Mouse (Mus musculus) lung, postnatal 0 days (tissue): ENCODE data around the gene Tecpr1. TPM values are rescaled to one million over a fixed set of nuclear protein-coding genes. Genes with fewer than 3 reads are reported as not detected.
A peak's percentile ranks its signal among the peaks of the same experiment; 100 is the strongest.

Source experiments
- ATAC-seq: fragments of 200-750 bp; cut with Nextera tagmentation; 2 replicates; pipeline ENCODE4 v1.8.0; 2017; ENCODE audit warnings: moderate library complexity
- DNase-seq: peaks from one replicate; pipeline ENCODE4 v3.0.0-alpha.2; 2016; ENCODE audit warnings: low spot score
- H3K27ac ChIP-seq: fragments of 300-500 bp; sonication (generic); 2 replicates; pipeline ENCODE4 v1.5.1; 2014; ENCODE audit warnings: antibody characterized with exemption, mild to moderate bottlenecking, low read length, mixed read lengths
- H3K27me3 ChIP-seq: fragments of 300-500 bp; sonication (generic); replicated peaks from 2 replicates; pipeline ENCODE4 v1.6.1; 2014; ENCODE audit warnings: low read length, mixed read lengths; ENCODE audit not compliant: insufficient read depth
- H3K36me3 ChIP-seq: fragments of 300-500 bp; sonication (generic); 2 replicates; pipeline ENCODE4 v1.6.1; 2014; ENCODE audit warnings: low read length, mixed read lengths; ENCODE audit not compliant: insufficient read depth
- H3K4me1 ChIP-seq: fragments of 300-500 bp; sonication (generic); 2 replicates; pipeline ENCODE4 v1.6.1; 2014; ENCODE audit warnings: antibody characterized with exemption, low read depth, low read length, mixed read lengths; ENCODE audit not compliant: insufficient read depth
- H3K4me2 ChIP-seq: fragments of 300-500 bp; sonication (generic); replicated peaks from 2 replicates; pipeline ENCODE4 v1.6.1; 2014; ENCODE audit warnings: low read depth, mild to moderate bottlenecking, low read length, moderate library complexity, mixed read lengths
- H3K4me3 ChIP-seq: fragments of 300-500 bp; sonication (generic); 2 replicates; pipeline ENCODE4 v1.5.1; 2014; ENCODE audit warnings: low read depth, low read length
- H3K9ac ChIP-seq: fragments of 300-500 bp; sonication (generic); replicated peaks from 2 replicates; pipeline ENCODE4 v1.6.1; 2014; ENCODE audit warnings: low read depth, mild to moderate bottlenecking
- H3K9me3 ChIP-seq: fragments of 300-500 bp; sonication (generic); 2 replicates; pipeline ENCODE4 v1.6.1; 2016; ENCODE audit warnings: low read length, mixed read lengths
- CTCF ChIP-seq: IDR thresholded peaks from 2 replicates; pipeline ENCODE4 v1.5.1; 2016; ENCODE audit warnings: antibody characterized with exemption, mild to moderate bottlenecking
- EP300 ChIP-seq: IDR thresholded peaks from 2 replicates; pipeline ENCODE4 v1.6.1; 2016; ENCODE audit warnings: antibody characterized with exemption, mild to moderate bottlenecking, control low read depth
- WGBS: fragments of 180-500 bp; shearing (Covaris S2); extraction: QIAGEN DNeasy Blood & Tissue Kit; methylation state at CpG from one replicate; pipeline ENCODE4 v1.1.7; 2014; 5-methylcytosine and 5-hydroxymethylcytosine counted together
- polyA plus RNA-seq: library from polyadenylated mRNA; unstranded; fragments of >200 nt; fragmentation: Nextera tagmentation; extraction: Ambion mirVana; gene quantifications from 2 replicates; pipeline ENCODE4 v1.2.1, GENCODE M21; 2015

The Tecpr1 gene
- polyA plus RNA-seq, 1 experiment from 2014 or later: 35.0 TPM

DNA sequence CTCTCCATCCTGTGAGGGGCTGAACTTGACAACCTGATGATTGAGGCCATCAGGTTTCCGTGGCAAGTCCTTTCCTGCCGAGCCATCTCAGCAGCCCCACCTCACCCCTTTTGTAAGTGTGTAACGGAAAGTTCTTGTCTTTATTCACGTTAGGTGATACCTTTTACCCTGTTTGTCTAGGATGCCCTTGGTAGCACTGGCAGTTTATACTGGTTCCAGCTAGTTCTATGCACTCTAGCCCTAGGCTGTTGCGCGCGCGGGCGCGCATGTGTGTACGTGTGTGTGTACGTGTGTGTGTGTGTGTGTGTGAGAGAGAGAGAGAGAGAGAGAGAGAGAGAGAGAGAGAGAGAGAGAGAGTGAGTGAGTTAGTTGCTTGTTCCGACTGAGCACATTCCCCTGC, 40.1 kb upstream of the Tecpr1 start:
- Histone ChIP-seq H3K27ac (0 out of 2 replicates have a peak overlapping the region, but pooled peaks have one; percentile 20), H3K4me3 (no peak overlapping the region), H3K9me3 (no peaks in the 10 kb centered on the region), H3K36me3 (peaks cover 15% of the 10 kb centered on the region; the same call in 1 of the 2 replicates), H3K4me1 (peaks cover 9% of the 10 kb centered on the region; the same call in 1 of the 2 replicates), H3K9ac (no peak overlapping the region), H3K4me2 (no peak overlapping the region), H3K27me3 (no peaks in the 10 kb centered on the region)
- 65% methylated on average over 13 of the region's 13 CpGs for WGBS
- ATAC-seq (no peak), DNase-seq (no peak)
- no peak for TF ChIP-seq EP300
- TF ChIP-seq CTCF: no peak

- 0 out of 2 replicates have a peak overlapping the region, but pooled peaks have one; percentile 3 for H3K9ac ChIP-seq
- H3K4me1 ChIP-seq: peaks cover 12% of the 10 kb centered on the region; the same call in 1 of the 2 replicates
- no peak overlapping the region for H3K4me3 ChIP-seq
- H3K27ac ChIP-seq: 0 out of 2 replicates have a peak overlapping the region, but pooled peaks have one; percentile 20
- TF ChIP-seq CTCF: no peak
- TF ChIP-seq EP300: no peak
- H3K36me3 ChIP-seq: peaks cover 15% of the 10 kb centered on the region; the same call in 1 of the 2 replicates
- H3K9me3 ChIP-seq: no peaks in the 10 kb centered on the region
- peak; percentile 40 for ATAC-seq
- DNase-seq: peak; percentile 54
- H3K27me3 ChIP-seq: no peaks in the 10 kb centered on the region
- no peak overlapping the region for H3K4me2 ChIP-seq
- 52% methylated on average over 9 of the region's 9 CpGs for WGBS
Observed at GRCm38 (mm10) chr5:144263082-144263481, 39.7 kb upstream of the Tecpr1 start.

DNA sequence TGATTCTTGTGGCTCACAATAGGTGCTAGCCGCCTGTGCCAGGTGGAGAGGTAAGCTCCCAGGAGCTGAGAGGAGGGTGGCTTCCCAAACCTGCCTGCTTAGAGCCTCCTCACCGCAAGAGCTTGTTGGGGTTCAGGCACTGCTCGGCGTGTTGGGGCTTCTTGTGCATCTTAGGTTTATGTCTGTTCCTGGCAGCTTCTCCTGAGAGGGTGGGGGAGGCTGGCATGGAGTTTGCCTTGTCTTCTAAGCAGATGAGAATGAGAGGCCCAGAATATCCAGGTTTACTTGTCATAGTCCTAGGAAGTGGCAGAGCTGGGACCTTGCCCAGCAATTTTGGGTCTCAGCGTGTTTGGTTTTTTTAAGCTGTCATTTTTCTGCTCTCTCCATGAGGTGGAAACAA, 38.4 kb upstream of the Tecpr1 start:
- DNase-seq (no peak), ATAC-seq (no peak)
- Histone ChIP-seq H3K36me3 (peaks cover 13% of the 10 kb centered on the region; the same call in 1 of the 2 replicates), H3K27me3 (no peaks in the 10 kb centered on the region), H3K9ac (no peak overlapping the region; the same call in 1 of the 2 replicates), H3K4me2 (0 out of 2 replicates have a peak overlapping the region, but pooled peaks have one; percentile 0), H3K4me1 (peaks cover 19% of the 10 kb centered on the region), H3K9me3 (no peaks in the 10 kb centered on the region), H3K4me3 (no peak overlapping the region), H3K27ac (no peak overlapping the region)
- 78% methylated on average over 5 of the region's 5 CpGs for WGBS
- TF ChIP-seq CTCF: no peak
- TF ChIP-seq EP300: no peak

DNA sequence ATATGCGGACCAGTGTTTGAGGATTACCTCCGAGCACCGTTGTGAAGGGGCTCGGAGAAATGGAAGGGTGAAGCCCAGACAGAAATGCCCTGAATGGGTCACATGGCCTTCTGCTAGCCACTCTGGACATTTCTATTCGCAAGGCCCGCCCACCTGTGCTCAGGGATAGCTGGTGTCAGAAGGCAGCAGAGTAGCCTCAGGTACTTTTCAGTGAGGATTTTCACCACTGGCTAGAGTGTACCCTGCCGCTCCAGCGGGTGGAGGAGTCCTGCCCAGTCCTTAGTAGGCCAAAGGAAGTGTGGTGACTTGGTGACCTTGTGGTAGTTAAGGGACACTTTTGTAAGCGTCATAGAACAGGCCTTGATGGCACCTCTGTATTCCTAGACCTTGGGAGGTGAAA, 37.9 kb upstream of the Tecpr1 start:
- no peaks in the 10 kb centered on the region for H3K9me3 ChIP-seq
- no peaks in the 10 kb centered on the region for H3K27me3 ChIP-seq
- WGBS: 61% methylated on average over 9 of the region's 9 CpGs
- DNase-seq (no peak), ATAC-seq (no peak)
- no peak for TF ChIP-seq CTCF
- no peak for TF ChIP-seq EP300
- peaks cover 19% of the 10 kb centered on the region for H3K4me1 ChIP-seq
- H3K36me3 ChIP-seq: peaks cover 8% of the 10 kb centered on the region; the same call in 1 of the 2 replicates
- no peak overlapping the region; the same call in 1 of the 2 replicates for H3K9ac ChIP-seq
- H3K4me2 ChIP-seq: no peak overlapping the region
- no peak overlapping the region for H3K4me3 ChIP-seq
- no peak overlapping the region for H3K27ac ChIP-seq

DNA sequence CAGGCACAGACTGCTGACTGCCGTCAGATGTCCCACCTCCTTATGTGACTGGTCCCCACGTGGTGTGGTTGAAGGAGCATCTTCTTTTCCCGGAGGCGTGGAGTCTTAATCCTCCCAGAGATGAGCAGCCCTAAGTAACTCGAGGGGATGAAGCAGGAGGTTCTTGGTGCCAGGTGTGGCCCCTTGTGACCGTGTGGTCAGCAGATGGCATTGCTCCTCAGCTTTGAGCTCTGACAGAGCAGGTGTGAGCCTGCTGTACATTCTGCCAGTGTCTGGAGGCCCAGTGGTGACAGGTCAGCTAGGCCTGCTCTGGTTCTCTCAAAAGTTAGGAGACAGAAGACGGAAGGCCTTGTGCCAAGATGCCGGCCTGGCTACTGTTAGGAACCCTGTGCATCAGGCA, 37.0 kb upstream of the Tecpr1 start:
- WGBS: 75% methylated on average over 8 of the region's 8 CpGs
- H3K27ac ChIP-seq: no peak overlapping the region
- no peak overlapping the region for H3K4me3 ChIP-seq
- H3K4me2 ChIP-seq: no peak overlapping the region
- H3K27me3 ChIP-seq: no peaks in the 10 kb centered on the region
- no peak for ATAC-seq
- H3K4me1 ChIP-seq: peaks cover 19% of the 10 kb centered on the region
- H3K9me3 ChIP-seq: no peaks in the 10 kb centered on the region
- TF ChIP-seq CTCF (no peak), EP300 (no peak)
- no peak for DNase-seq
- H3K9ac ChIP-seq: no peak overlapping the region
- 0 out of 2 replicates have a peak, but pooled peaks cover 7% of the 10 kb centered on the region for H3K36me3 ChIP-seq

- H3K36me3 ChIP-seq: 0 out of 2 replicates have a peak, but pooled peaks cover 7% of the 10 kb centered on the region
- H3K4me2 ChIP-seq: peak overlapping the region; percentile 76
- no peaks in the 10 kb centered on the region for H3K9me3 ChIP-seq
- peaks cover 19% of the 10 kb centered on the region for H3K4me1 ChIP-seq
- H3K4me3 ChIP-seq: 0 out of 2 replicates have a peak overlapping the region, but pooled peaks have one; percentile 99
- no peaks in the 10 kb centered on the region for H3K27me3 ChIP-seq
- DNase-seq (no peak), ATAC-seq (no peak)
- 0 out of 2 replicates have a peak overlapping the region, but pooled peaks have one; percentile 98 for H3K27ac ChIP-seq
- 59% methylated on average over 6 of the region's 6 CpGs for WGBS
- no peak overlapping the region for H3K9ac ChIP-seq
- no peak for TF ChIP-seq EP300
- TF ChIP-seq CTCF: no peak
Observed at GRCm38 (mm10) chr5:144259228-144259627, 35.8 kb upstream of the Tecpr1 start.
